Mouse (Mus musculus) ES-E14 (cell line): ENCODE results near the gene Tmub1. TPM values are rescaled to one million over a fixed set of nuclear protein-coding genes. Genes with fewer than 3 reads are reported as not detected.

ENCODE experiments used
- DNase-seq: peaks from one replicate; pipeline ENCODE4 v3.0.0-alpha.2; 2013; ENCODE audit warnings: low read depth, low spot score
- H3K27ac ChIP-seq: 2 replicates; pipeline ENCODE4 v1.5.1; 2012; ENCODE audit warnings: low read depth, mild to moderate bottlenecking, low read length, moderate library complexity, mixed read lengths; ENCODE audit not compliant: poor library complexity, insufficient read depth, severe bottlenecking
- H3K36me3 ChIP-seq: 2 replicates; pipeline ENCODE4 v1.6.1; 2012; ENCODE audit warnings: mild to moderate bottlenecking, low read length, moderate library complexity, mixed read lengths; ENCODE audit not compliant: control insufficient read depth, poor library complexity, insufficient read depth, severe bottlenecking
- H3K4me1 ChIP-seq, 2 experiments: fragments of 150-350 bp in 1 of 2; sonication (generic) in 1 of 2; 2 replicates each; pipeline ENCODE4 v1.6.1; 2012; ENCODE audit warnings: low read length in 2 of 2, mild to moderate bottlenecking in 1 of 2, mixed read lengths in 1 of 2; ENCODE audit not compliant: control insufficient read depth in 2 of 2, insufficient read depth in 2 of 2, poor library complexity in 1 of 2
- H3K4me3 ChIP-seq, 2 experiments: fragments of 150-350 bp in 1 of 2; sonication (generic) in 1 of 2; 2 replicates each; pipeline ENCODE4 v1.5.1; 2012; ENCODE audit warnings: low read length in 2 of 2, low read depth in 1 of 2, mild to moderate bottlenecking in 1 of 2, mixed read lengths in 1 of 2; ENCODE audit not compliant: insufficient read depth in 1 of 2, poor library complexity in 1 of 2, severe bottlenecking in 1 of 2
- H3K9ac ChIP-seq: 2 replicates; pipeline ENCODE4 v1.6.1; 2012; ENCODE audit warnings: low read depth, mild to moderate bottlenecking, low read length, mixed read lengths; ENCODE audit not compliant: poor library complexity, insufficient read depth, severe bottlenecking
- H3K9me3 ChIP-seq: fragments of 150-350 bp; sonication (generic); 2 replicates; pipeline ENCODE4 v1.6.1; 2012; ENCODE audit warnings: low read depth, mild to moderate bottlenecking, low read length; ENCODE audit not compliant: control insufficient read depth, insufficient read depth
- CHD2 ChIP-seq: IDR thresholded peaks from 2 replicates; pipeline ENCODE4 v1.6.1; 2014; ENCODE audit warnings: mild to moderate bottlenecking, low read depth, low read length, inconsistent platforms
- HCFC1 ChIP-seq: IDR thresholded peaks from 2 replicates; pipeline ENCODE4 v1.6.1; 2012; ENCODE audit warnings: low read length, inconsistent platforms, borderline replicate concordance; ENCODE audit not compliant: insufficient read depth
- MAFK ChIP-seq: IDR thresholded peaks from 2 replicates; pipeline ENCODE4 v1.6.1; 2014; ENCODE audit warnings: mild to moderate bottlenecking, low read depth, low read length, inconsistent platforms; ENCODE audit not compliant: insufficient read depth
- ZC3H11A ChIP-seq: IDR thresholded peaks from 2 replicates; pipeline ENCODE4 v1.6.1; 2012; ENCODE audit warnings: low read depth, mild to moderate bottlenecking, inconsistent platforms, low read length, borderline replicate concordance
- ZNF384 ChIP-seq: IDR thresholded peaks from 2 replicates; pipeline ENCODE4 v1.6.1; 2012; ENCODE audit warnings: low read depth, low read length, inconsistent platforms
- in situ Hi-C, 2 experiments: fragments of 600-800 bp; cut with MboI; formaldehyde crosslinking; loops; one replicate each; pipeline ENCODE4 v1.15.1; 2025; ENCODE audit warnings: low sequenced_read_pairs in 2 of 2, inconsistent platforms in 1 of 2; ENCODE audit not compliant: unreplicated experiment in 2 of 2
- total RNA-seq: library from RNA; depleted of rRNA; stranded (reverse); fragments of 300-350 nt; gene quantifications from 2 replicates; pipeline ENCODE4 v1.2.3, GENCODE M21; 2012

Gene Tmub1
- total RNA-seq, 1 experiment = 7.8 TPM

- in situ Hi-C loops = loop anchor here in 1 of 2 experiments (5.0 kb wide), 1 partner anchor 36 kb away; no protein-coding TSS in a partner anchor
- peak overlapping the region; percentile 89 to 92 for H3K4me3 ChIP-seq
- no peaks in the 10 kb centered on the region; the same call in 1 of the 2 replicates for H3K36me3 ChIP-seq
- DNase-seq = no peak
- H3K4me1 ChIP-seq = peaks cover 3 to 18% of the 10 kb centered on the region in 2 experiments; a peak in 2 of 4 replicates
- H3K9me3 ChIP-seq = no peaks in the 10 kb centered on the region
- TF ChIP-seq CHD2 = no peak
- TF ChIP-seq ZNF384 = no peak
- no peak for TF ChIP-seq HCFC1
- TF ChIP-seq MAFK = no peak
- TF ChIP-seq ZC3H11A = no peak
- H3K27ac ChIP-seq = no peak overlapping the region
- H3K9ac ChIP-seq = peak overlapping the region; percentile 86; the same call in 1 of the 2 replicates
Observed at GRCm38 (mm10) chr5:24453283-24453984, 5.8 kb upstream of the Tmub1 start.

- no peak overlapping the region for H3K27ac ChIP-seq
Observed at GRCm38 (mm10) chr5:24452691-24453233, 5.1 kb upstream of the Tmub1 start.

GRCm38 (mm10) chr5:24452030-24452690 is 4.5 kb upstream of the Tmub1 start, which contains the start of gene Agap3:
Agap3 (plus strand) TSS chr5:24452177.
- TF ChIP-seq MAFK = no peak
- no peak for TF ChIP-seq ZNF384
- TF ChIP-seq CHD2 = no peak
- TF ChIP-seq HCFC1 = no peak
- TF ChIP-seq ZC3H11A = no peak
- no peak for DNase-seq
- Histone ChIP-seq H3K27ac (no peak within 1 kb of the TSS), H3K36me3 (no peaks in the 10 kb centered on the region; the same call in 1 of the 2 replicates), H3K4me3 (peak within 1 kb of the TSS; percentile 89 to 92), H3K9me3 (no peaks in the 10 kb centered on the region), H3K9ac (peak within 1 kb of the TSS; percentile 86), H3K4me1 (peaks cover 3 to 20% of the 10 kb centered on the region in 2 experiments; a peak in 2 of 4 replicates)
- in situ Hi-C loops = loop anchor here in 1 of 2 experiments (5.0 kb wide), 1 partner anchor 35 kb away; no protein-coding TSS in a partner anchor

More at GRCm38 (mm10) chr5:24452691-24453233, 5.1 kb upstream of the Tmub1 start:
- H3K4me1 ChIP-seq = peaks cover 3 to 21% of the 10 kb centered on the region in 2 experiments; a peak in 2 of 4 replicates
- peak overlapping the region; percentile 89 to 92 for H3K4me3 ChIP-seq
- peak overlapping the region; percentile 86 for H3K9ac ChIP-seq
- no peak for DNase-seq
- in situ Hi-C loops = loop anchor here in 1 of 2 experiments (5.0 kb wide), 1 partner anchor 35 kb away; no protein-coding TSS in a partner anchor
- no peaks in the 10 kb centered on the region; the same call in 1 of the 2 replicates for H3K36me3 ChIP-seq
- TF ChIP-seq MAFK = no peak
- no peak for TF ChIP-seq CHD2
- no peak for TF ChIP-seq ZC3H11A
- no peak for TF ChIP-seq HCFC1
- no peaks in the 10 kb centered on the region for H3K9me3 ChIP-seq

GRCm38 (mm10) chr5:24451264-24452029 is 3.8 kb upstream of the Tmub1 start:
- in situ Hi-C loops = loop anchor here in 1 of 2 experiments (5.0 kb wide), 1 partner anchor 34 kb away; no protein-coding TSS in a partner anchor
- H3K4me1 ChIP-seq = peaks cover 6 to 19% of the 10 kb centered on the region in 2 experiments; a peak in 3 of 4 replicates

More at GRCm38 (mm10) chr5:24451264-24452029, 3.8 kb upstream of the Tmub1 start:
- Histone ChIP-seq H3K9ac (peak overlapping the region; percentile 86), H3K27ac (no peak overlapping the region), H3K9me3 (no peaks in the 10 kb centered on the region), H3K36me3 (no peaks in the 10 kb centered on the region; the same call in 1 of the 2 replicates), H3K4me3 (peak overlapping the region; percentile 78 to 92)
- TF ChIP-seq HCFC1 (0 out of 2 replicates have a peak, but pooled peaks have one; percentile 42), CHD2 (no peak)
- DNase-seq = no peak
